Mouse (Mus musculus) midbrain, postnatal 0 days (tissue): ENCODE data around the gene Ddx10. TPM values are rescaled to one million over a fixed set of nuclear protein-coding genes. Genes with fewer than 3 reads are reported as not detected.

Source experiments
- ATAC-seq: fragments of 200-750 bp; cut with Nextera tagmentation; 2 replicates; pipeline ENCODE4 v1.8.0; 2017; ENCODE audit warnings: moderate number of reproducible peaks, mild to moderate bottlenecking, moderate TSS enrichment, moderate library complexity; ENCODE audit not compliant: low FRiP score
- DNase-seq: peaks from one replicate; pipeline ENCODE4 v3.0.0-alpha.2; 2015; ENCODE audit warnings: low spot score
- H3K27ac ChIP-seq: fragments of 300-500 bp; sonication (generic); 2 replicates; pipeline ENCODE4 v1.5.1; 2014; ENCODE audit warnings: low read depth, mild to moderate bottlenecking, low read length, mixed read lengths
- H3K27me3 ChIP-seq: fragments of 300-500 bp; sonication (generic); 2 replicates; pipeline ENCODE4 v1.6.1; 2014; ENCODE audit warnings: low read length, control low read depth, mixed read lengths; ENCODE audit not compliant: insufficient read depth
- H3K36me3 ChIP-seq: fragments of 300-500 bp; sonication (generic); 2 replicates; pipeline ENCODE4 v1.6.1; 2014; ENCODE audit warnings: low read length, control low read depth, mixed read lengths; ENCODE audit not compliant: insufficient read depth
- H3K4me1 ChIP-seq: fragments of 300-500 bp; sonication (generic); 2 replicates; pipeline ENCODE4 v1.6.1; 2014; ENCODE audit warnings: mild to moderate bottlenecking, control low read depth, antibody characterized with exemption, low read length, mixed read lengths; ENCODE audit not compliant: insufficient read depth
- H3K4me2 ChIP-seq: fragments of 300-500 bp; sonication (generic); 2 replicates; pipeline ENCODE4 v1.6.1; 2014; ENCODE audit warnings: low read depth, mild to moderate bottlenecking, low read length, mixed read lengths; ENCODE audit not compliant: poor library complexity, severe bottlenecking
- H3K4me3 ChIP-seq: fragments of 300-500 bp; sonication (generic); 2 replicates; pipeline ENCODE4 v1.5.1; 2014; ENCODE audit warnings: low read depth, mild to moderate bottlenecking, low read length, moderate library complexity
- H3K9ac ChIP-seq: fragments of 300-500 bp; sonication (generic); replicated peaks from 2 replicates; pipeline ENCODE4 v1.6.1; 2014; ENCODE audit warnings: mild to moderate bottlenecking, low read length, moderate library complexity, mixed read lengths; ENCODE audit not compliant: poor library complexity, severe bottlenecking
- H3K9me3 ChIP-seq: fragments of 300-500 bp; sonication (generic); 2 replicates; pipeline ENCODE4 v1.6.1; 2016; ENCODE audit warnings: low read length, control low read depth
- CTCF ChIP-seq: IDR thresholded peaks from 2 replicates; pipeline ENCODE4 v1.5.1; 2016; ENCODE audit warnings: antibody characterized with exemption, mild to moderate bottlenecking
- WGBS: fragments of 180-500 bp; shearing (Covaris S2); extraction: QIAGEN DNeasy Blood & Tissue Kit; methylation state at CpG from one replicate; pipeline ENCODE4 v1.1.7; 2014; 5-methylcytosine and 5-hydroxymethylcytosine counted together
- polyA plus RNA-seq: library from polyadenylated mRNA; unstranded; fragments of >200 nt; fragmentation: Nextera tagmentation; extraction: Ambion mirVana; gene quantifications from 2 replicates; pipeline ENCODE4 v1.2.1, GENCODE M21; 2015
- total RNA-seq: library from RNA; depleted of rRNA; stranded (reverse); fragments of >200 nt; gene quantifications from 2 replicates; pipeline ENCODE4 v1.2.3, GENCODE M21; 2014

Gene Ddx10
- total and polyA plus RNA-seq, 2 experiments from 2014 or later, result 10.0 to 19.3 TPM

- TF ChIP-seq CTCF, result no peak
- ATAC-seq, result no peak
- Histone ChIP-seq H3K4me1 (no peaks in the 10 kb centered on the region), H3K9me3 (no peaks in the 10 kb centered on the region), H3K27ac (no peak overlapping the region), H3K9ac (no peak overlapping the region), H3K4me2 (no peak overlapping the region), H3K4me3 (no peak overlapping the region), H3K27me3 (no peaks in the 10 kb centered on the region), H3K36me3 (no peaks in the 10 kb centered on the region)
- 74% methylated on average over 4 of the region's 4 CpGs for WGBS
- DNase-seq, result no peak
Measured at GRCm38 (mm10) chr9:53272714-53273113, 24.9 kb upstream of the Ddx10 start.

DNA sequence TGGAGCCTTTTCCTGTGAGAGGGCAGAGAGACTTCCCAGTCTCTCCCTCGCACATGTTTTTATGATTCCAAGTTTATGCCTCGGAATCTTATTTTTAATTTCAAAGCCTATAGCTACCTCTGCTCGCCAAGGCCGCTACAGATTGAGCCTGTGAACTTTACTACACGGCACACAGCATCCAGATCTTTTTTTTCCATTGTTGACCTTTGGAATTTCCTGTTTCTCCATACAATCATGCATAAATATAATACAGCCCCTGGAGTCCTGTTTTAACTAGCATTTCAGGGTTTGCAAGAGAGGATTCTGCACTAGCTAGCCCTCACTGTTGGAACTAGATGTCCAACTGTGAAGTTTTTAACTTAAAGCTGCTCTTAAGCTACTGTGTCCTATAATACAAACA is 24.4 kb upstream of the Ddx10 start:
- Histone ChIP-seq H3K36me3 (no peaks in the 10 kb centered on the region), H3K9ac (no peak overlapping the region), H3K27ac (no peak overlapping the region), H3K4me2 (no peak overlapping the region), H3K9me3 (no peaks in the 10 kb centered on the region), H3K27me3 (no peaks in the 10 kb centered on the region), H3K4me3 (no peak overlapping the region), H3K4me1 (no peaks in the 10 kb centered on the region)
- ATAC-seq (no peak), DNase-seq (no peak)
- 54% methylated on average over 5 of the region's 5 CpGs for WGBS
- no peak for TF ChIP-seq CTCF

- Histone ChIP-seq H3K9me3 (no peaks in the 10 kb centered on the region), H3K4me2 (no peak overlapping the region), H3K27me3 (no peaks in the 10 kb centered on the region), H3K4me3 (no peak overlapping the region), H3K9ac (no peak overlapping the region), H3K36me3 (no peaks in the 10 kb centered on the region), H3K27ac (no peak overlapping the region), H3K4me1 (no peaks in the 10 kb centered on the region)
- TF ChIP-seq CTCF, result no peak
- no peak for DNase-seq
- ATAC-seq, result no peak
- WGBS, result 73% methylated on average over 5 of the region's 5 CpGs
Measured at GRCm38 (mm10) chr9:53271281-53272022, 23.6 kb upstream of the Ddx10 start.

DNA sequence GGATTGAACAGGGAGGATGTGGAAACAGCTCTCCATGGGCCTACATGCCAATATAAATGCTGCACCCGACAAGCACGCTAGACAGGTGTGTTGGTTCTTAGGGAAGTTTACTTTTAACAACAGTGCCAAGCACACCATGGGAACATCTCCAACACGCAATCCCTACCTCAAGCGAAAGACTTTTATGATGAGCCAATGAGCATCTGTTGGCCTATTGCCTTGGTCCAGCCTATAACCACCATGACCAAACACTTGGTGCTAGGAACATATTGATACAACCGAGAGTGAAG is 21.6 kb upstream of the Ddx10 start:
- WGBS, result 93% methylated on average over 5 of the region's 5 CpGs
- DNase-seq (no peak), ATAC-seq (no peak)
- Histone ChIP-seq H3K4me2 (no peak overlapping the region), H3K36me3 (no peaks in the 10 kb centered on the region), H3K27ac (no peak overlapping the region), H3K4me3 (no peak overlapping the region), H3K27me3 (no peaks in the 10 kb centered on the region), H3K9me3 (no peaks in the 10 kb centered on the region), H3K9ac (no peak overlapping the region), H3K4me1 (no peaks in the 10 kb centered on the region)
- no peak for TF ChIP-seq CTCF

DNA sequence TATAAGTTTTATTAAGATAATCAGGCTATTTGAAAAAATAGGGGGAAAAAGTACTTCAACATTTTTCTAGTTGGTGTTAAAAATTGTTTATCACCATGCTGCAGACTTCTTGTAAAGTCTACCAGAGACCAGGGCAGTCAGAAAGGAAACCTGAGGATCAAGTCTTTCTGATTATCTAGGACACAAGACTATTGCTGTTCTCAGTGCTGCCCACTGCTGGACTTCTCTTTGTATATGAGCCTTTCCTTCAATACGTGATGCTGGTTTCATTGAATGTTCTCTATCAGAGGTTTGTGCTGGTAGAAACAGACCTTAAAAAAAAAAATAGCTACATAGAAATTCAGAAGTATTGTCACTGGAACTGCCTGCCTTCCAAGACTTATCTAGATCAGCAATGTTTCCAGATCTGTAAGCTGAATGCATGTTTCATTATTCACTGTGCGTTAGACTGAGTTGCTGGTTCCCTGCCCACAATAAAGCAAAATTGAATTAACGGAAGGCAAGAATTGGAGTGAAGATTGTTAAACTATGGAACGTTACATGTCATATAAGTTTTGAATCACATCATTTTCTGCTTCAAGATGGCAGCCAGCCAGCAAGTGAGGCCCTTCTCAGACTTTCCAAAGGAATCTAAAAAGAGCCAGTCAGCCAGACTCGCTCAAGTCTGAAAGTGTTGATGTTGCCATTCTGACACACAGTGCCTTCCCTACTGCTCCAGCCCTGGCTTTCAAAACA is 21.0 kb upstream of the Ddx10 start:
- 82% methylated on average over 5 of the region's 5 CpGs for WGBS
- H3K4me3 ChIP-seq, result no peak overlapping the region
- H3K9ac ChIP-seq, result no peak overlapping the region
- ATAC-seq (no peak), DNase-seq (peak; percentile 53)
- no peaks in the 10 kb centered on the region for H3K36me3 ChIP-seq
- no peak overlapping the region for H3K27ac ChIP-seq
- TF ChIP-seq CTCF, result peak; percentile 63
- no peak overlapping the region for H3K4me2 ChIP-seq
- no peaks in the 10 kb centered on the region for H3K4me1 ChIP-seq
- no peaks in the 10 kb centered on the region for H3K9me3 ChIP-seq
- no peaks in the 10 kb centered on the region for H3K27me3 ChIP-seq

DNA sequence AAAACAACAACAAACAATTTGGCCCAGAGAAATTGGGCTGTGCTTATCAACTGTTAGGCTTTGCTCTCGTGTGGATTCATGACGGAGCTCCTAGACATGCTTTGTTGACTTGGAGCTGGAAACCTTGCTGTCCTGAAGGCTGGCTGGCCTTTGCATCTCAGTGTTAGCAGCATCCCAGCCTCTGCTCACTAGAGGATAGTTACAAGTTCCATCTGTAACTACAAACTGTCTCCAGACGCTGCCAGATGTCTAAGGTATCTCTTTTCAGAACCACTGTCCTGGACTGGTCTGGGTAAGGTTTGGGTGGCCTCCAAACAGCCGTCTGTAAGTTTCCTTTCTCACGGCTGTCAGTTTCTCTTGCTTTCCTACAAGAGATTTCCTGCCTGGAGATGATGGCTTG is 20.2 kb upstream of the Ddx10 start:
- no peak overlapping the region for H3K27ac ChIP-seq
- H3K9me3 ChIP-seq, result no peaks in the 10 kb centered on the region
- H3K9ac ChIP-seq, result no peak overlapping the region
- no peak overlapping the region for H3K4me3 ChIP-seq
- no peaks in the 10 kb centered on the region for H3K4me1 ChIP-seq
- DNase-seq (no peak), ATAC-seq (no peak)
- no peaks in the 10 kb centered on the region for H3K27me3 ChIP-seq
- H3K36me3 ChIP-seq, result no peaks in the 10 kb centered on the region
- no peak for TF ChIP-seq CTCF
- WGBS, result 83% methylated on average over 5 of the region's 5 CpGs
- H3K4me2 ChIP-seq, result no peak overlapping the region
